Mouse (Mus musculus) 3134 (cell line): ENCODE data around the gene 4921539E11Rik.
A peak's percentile ranks its signal among the peaks of the same experiment; 100 is the strongest.

Experiments
- DNase-seq: peaks from one replicate; pipeline ENCODE4 v3.0.0-alpha.2; 2011; ENCODE audit warnings: low spot score; ENCODE audit not compliant: insufficient read length; ENCODE audit errors: extremely low read depth

4921539E11Rik gene

GRCm38 (mm10) chr4:103290763-103291162 is at the start of gene 4921539E11Rik:
4921539E11Rik (minus strand) TSS chr4:103290863.
- DNase-seq: no peak

GRCm38 (mm10) chr4:103335134-103335533 is 44.5 kb upstream of the 4921539E11Rik start:
- no peak for DNase-seq

- DNase-seq: no peak
These were observed 38.7 kb upstream of the 4921539E11Rik start for GRCm38 (mm10) chr4:103329348-103329747.

GRCm38 (mm10) chr4:103326994-103327393 is 36.3 kb upstream of the 4921539E11Rik start:
- DNase-seq: peak; percentile 4

GRCm38 (mm10) chr4:103324688-103325451 is 34.2 kb upstream of the 4921539E11Rik start:
- no peak for DNase-seq

GRCm38 (mm10) chr4:103321461-103321860 is 30.8 kb upstream of the 4921539E11Rik start:
- DNase-seq: no peak

- no peak for DNase-seq
These were observed 25.2 kb upstream of the 4921539E11Rik start for GRCm38 (mm10) chr4:103315861-103316260.

GRCm38 (mm10) chr4:103314526-103314910 is 23.9 kb upstream of the 4921539E11Rik start:
- no peak for DNase-seq

- DNase-seq: peak; percentile 97
These were observed 23.2 kb upstream of the 4921539E11Rik start, which contains the start of gene Oma1 for GRCm38 (mm10) chr4:103313587-103314525. Oma1 (plus strand) TSS chr4:103313812.

- no peak for DNase-seq
These were observed 13.2 kb upstream of the 4921539E11Rik start for GRCm38 (mm10) chr4:103303851-103304250.

GRCm38 (mm10) chr4:103299342-103299741 is 8.7 kb upstream of the 4921539E11Rik start:
- DNase-seq: no peak

GRCm38 (mm10) chr4:103288342-103288741 is 2.3 kb downstream of the 4921539E11Rik start:
- no peak for DNase-seq

GRCm38 (mm10) chr4:103273021-103273420 is 17.6 kb downstream of the 4921539E11Rik start:
- no peak for DNase-seq

GRCm38 (mm10) chr4:103269336-103269735 is 21.3 kb downstream of the 4921539E11Rik start:
- no peak for DNase-seq

GRCm38 (mm10) chr4:103265166-103265565 is 25.5 kb downstream of the 4921539E11Rik start:
- DNase-seq: peak; percentile 24

GRCm38 (mm10) chr4:103263812-103264396 is 26.8 kb downstream of the 4921539E11Rik start:
- no peak for DNase-seq

- no peak for DNase-seq
These were observed 27.3 kb downstream of the 4921539E11Rik start for GRCm38 (mm10) chr4:103263378-103263777.

- no peak for DNase-seq
These were observed 31.8 kb downstream of the 4921539E11Rik start for GRCm38 (mm10) chr4:103258817-103259216.

GRCm38 (mm10) chr4:103253846-103254245 is 36.8 kb downstream of the 4921539E11Rik start:
- DNase-seq: no peak

- no peak for DNase-seq
These were observed 41.1 kb downstream of the 4921539E11Rik start for GRCm38 (mm10) chr4:103249436-103250085.
